Mouse (Mus musculus) bone marrow, adult 2 months (tissue): ENCODE results near the gene Topaz1.

Source experiments
- CTCF ChIP-seq: fragments of 200-500 bp; IDR thresholded peaks from 2 replicates; pipeline ENCODE4 v1.5.1; 2011; ENCODE audit warnings: low read length, control low read depth; ENCODE audit not compliant: control insufficient read depth, insufficient read depth
- POLR2A ChIP-seq: fragments of 200-500 bp; IDR thresholded peaks from 2 replicates; pipeline ENCODE4 v1.6.1; 2011; ENCODE audit warnings: low read depth, mild to moderate bottlenecking, control low read depth, low read length, borderline replicate concordance; ENCODE audit not compliant: control insufficient read depth

- TF ChIP-seq POLR2A (no peak), CTCF (no peak)
Measured at GRCm38 (mm10) chr9:122805845-122806341, 58.7 kb downstream of the Topaz1 start.
